Mouse (Mus musculus) left cerebral cortex, postnatal 4 days (tissue): Measurements from ENCODE around the gene Gm9913. TPM values are rescaled to one million over a fixed set of nuclear protein-coding genes. Genes with fewer than 3 reads are reported as not detected.
A peak's percentile ranks its signal among the peaks of the same experiment; 100 is the strongest.

Experiments used
- DNase-seq: peaks from one replicate; pipeline ENCODE4 v3.0.0-alpha.2; 2022
- intact Hi-C: fragments of 180-260 bp; cut with DNase I; formaldehyde crosslinking; loops from one replicate; pipeline ENCODE4 v1.15.1; 2025
- total RNA-seq, 2 experiments: library from RNA; stranded (reverse); gene quantifications; 2 replicates each; pipeline ENCODE4 v1.2.3; 2021

Gm9913 gene
- total RNA-seq, 2 experiments from 2014 or later, result 0.24 to 0.40 TPM

DNA sequence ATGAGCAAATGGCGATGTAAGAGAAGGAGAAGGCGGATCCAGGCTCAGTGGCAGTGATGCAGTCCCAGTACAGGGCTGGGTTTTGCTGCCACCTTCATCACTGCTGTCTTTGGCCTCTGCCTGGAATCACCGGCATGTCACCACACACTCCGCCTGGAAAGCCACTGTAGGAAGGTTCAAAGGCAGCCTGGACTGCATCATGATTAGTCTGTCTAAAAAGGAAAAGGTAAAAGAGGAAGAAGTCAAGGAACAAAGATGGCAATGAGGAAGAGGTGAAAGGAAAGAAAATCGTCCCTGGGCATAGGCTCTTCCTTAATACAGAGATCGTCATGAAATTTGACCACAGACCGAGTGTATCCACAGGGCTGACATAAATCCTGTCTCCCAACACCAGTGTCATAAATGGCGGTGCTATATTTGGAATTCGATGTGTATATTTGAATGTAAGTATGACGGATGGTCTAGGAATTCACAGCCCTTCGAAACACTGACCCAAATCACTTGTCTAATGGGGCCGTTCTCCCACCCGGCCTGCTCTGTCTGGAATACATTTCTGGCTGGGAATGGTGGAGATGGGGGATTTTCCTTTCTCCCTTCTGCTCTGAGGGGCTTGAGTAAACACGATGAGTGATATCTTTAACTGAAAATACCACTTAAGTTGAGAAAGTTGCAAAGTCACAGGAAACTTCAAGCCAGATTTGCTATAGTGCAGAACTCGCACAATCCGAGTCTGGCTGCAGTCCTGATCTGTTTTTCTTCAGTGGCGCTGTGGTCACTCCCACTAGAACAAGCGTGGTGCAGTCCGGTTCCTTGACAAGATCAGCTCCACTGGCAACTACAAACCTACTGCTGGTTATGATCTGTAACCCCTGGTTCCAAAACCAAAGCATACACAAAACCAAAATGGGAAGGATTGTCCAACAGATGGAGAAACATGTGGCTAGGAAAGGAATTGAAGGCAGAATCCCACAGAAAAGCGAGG, 9.8 kb upstream of the Gm9913 start:
- DNase-seq, result no peak
- intact Hi-C loops, result no loop called here

DNA sequence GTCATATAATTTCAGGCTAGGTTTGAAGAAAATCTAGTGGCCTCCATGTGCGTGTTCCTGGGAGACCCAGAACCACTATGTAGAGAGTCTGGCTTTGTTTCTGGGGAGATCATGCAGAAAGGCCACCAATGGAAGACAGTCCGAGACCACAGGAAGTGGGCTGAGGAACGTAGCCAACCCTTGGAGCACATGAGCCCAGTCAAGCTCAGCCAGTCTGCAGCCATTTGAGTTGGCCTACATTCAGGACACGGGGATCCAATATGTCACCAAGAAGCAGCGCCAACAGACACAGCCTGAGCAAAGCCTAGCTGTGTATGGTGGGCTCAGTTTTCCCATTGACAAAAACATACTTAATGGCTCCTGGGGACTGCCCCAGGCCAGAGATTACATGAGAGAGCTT, 8.2 kb upstream of the Gm9913 start:
- intact Hi-C loops, result no loop called here
- peak; percentile 71 for DNase-seq

DNA sequence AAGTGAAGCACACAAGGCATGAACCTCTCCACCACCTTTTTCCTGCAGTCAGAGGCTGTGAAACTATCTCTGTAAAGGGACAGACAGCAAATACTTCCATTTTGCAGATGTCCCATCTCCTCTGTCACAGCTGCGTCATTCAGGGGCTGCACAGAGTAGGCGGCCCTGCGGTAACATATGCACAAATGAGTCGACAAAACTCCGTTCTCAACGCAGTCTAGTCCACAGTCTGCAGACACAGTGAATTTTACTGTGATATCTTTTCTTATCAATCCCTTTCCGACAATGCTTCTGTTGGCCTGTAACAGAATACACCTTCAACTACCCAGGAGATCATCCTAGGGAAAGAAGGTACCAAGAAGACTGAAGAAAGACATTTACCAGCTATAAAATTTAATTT, 6.7 kb upstream of the Gm9913 start:
- intact Hi-C loops, result no loop called here
- DNase-seq, result no peak

DNA sequence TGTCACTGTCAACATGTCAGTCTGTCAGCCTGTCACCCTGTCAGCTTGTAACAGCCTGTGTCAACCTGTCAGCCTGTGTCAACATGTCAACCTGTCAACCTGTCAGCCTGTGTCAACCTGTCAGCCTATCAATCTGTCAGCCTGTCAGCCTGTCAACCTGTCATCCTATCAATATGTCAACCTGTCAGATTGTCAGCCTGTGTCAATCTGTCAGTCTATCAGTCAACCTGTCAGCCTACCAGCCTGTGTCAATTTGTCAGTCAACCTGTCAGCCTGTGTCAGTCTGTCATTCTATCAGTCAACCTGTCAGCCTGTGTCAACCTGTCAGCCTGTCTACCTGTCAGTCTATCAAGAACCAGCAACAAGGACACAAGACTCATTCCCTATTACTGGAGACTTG, 3.4 kb upstream of the Gm9913 start:
- intact Hi-C loops, result loop anchor here (10.0 kb wide), 1 partner anchor 93 kb away; no protein-coding TSS in a partner anchor
- no peak for DNase-seq

DNA sequence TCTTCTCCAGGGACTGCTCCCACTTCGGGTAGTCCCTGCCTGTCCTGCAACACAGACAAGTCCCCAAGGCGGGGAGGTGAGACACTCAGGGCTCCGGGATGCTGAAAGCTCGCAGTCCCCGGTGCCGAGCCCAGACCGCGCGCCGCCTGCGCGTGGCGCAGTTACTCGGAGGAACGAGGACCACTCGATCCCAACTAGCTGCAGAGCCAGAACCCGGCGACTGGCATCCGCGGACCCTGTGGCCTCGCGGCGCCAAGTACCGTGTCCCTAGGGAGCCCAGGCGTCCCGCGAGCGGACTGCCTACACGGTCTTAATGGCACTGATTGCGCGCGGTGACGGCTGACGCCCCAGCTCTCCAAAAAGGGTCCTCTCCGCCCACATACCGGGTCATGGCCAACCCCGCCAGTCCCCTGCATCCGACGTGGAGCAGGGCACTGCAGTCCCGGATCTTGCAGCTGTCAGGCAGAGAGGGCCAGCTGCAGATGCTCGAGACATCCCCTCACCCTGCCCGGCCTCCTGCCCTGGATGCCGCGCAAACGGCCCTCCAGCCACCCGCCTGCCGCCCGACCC, 942 bp downstream of the Gm9913 start:
- peak; percentile 61 for DNase-seq
- intact Hi-C loops, result loop anchor here (10.0 kb wide), 1 partner anchor 89 kb away; no protein-coding TSS in a partner anchor

DNA sequence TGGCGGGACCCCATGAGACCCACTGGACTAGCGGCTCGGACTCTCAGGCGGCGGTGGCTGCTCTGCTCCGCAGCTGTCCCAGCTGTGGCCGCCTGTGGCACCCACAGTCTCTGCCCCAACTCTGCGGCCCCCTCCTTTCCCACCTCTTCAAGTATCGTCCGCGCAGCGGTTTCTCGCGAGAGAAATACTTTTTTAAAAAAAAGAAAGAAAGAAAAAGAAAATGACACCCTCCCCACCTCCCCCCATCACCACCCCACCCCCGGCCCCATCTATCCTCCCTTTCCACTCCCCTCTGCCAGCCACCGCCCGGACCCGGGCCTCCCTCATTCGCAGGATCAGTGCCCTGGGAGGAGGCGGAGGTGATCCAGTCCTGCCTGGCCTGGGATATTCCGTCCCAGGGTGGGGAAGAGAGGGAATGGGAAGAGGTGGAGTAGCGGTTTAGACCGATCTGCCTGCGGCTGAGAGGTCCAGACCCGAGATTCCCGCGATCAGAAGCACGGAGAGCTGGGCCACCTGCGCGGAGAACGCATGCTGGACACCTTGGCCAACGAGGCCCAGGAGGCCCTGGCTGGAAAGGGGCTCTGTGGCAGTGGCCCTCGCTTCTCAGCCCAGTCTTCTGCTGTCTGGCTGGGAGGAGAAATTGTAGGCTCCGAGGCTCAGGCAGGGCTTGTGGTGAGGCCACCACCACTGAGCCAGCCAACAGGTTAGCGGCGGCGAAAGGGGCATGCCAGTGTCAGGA, 1.6 kb downstream of the Gm9913 start:
- intact Hi-C loops, result loop anchor here (10.0 kb wide), 1 partner anchor 88 kb away; no protein-coding TSS in a partner anchor

DNA sequence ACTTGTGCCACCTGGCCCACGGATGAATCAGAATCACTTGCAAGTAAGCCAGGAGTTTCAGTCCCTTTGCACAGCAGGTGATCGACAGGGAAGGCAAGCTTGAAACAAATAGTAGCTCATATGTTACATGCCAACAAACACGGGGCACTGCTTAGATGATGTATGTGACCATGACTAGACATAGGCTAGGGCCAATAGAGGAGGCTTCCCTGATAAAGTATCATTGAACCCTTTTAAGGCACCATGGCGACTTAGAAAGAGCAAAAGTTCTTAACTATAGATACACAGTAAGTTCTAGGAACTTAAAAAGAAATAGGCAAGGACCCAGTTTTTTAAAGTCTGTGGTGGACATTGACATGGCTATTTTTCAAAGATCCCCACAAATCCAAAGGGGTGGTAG, 3.0 kb downstream of the Gm9913 start, which contains the start of gene Fbn1:
Gene Fbn1 (minus strand): TSS at position 101 of the 400 bp plus-strand sequence.
- intact Hi-C loops, result loop anchor here (10.0 kb wide), 1 partner anchor 87 kb away; no protein-coding TSS in a partner anchor
- DNase-seq, result no peak

More for the DNA sequence above, 1.6 kb downstream of the Gm9913 start:
- peak; percentile 59 for DNase-seq

DNA sequence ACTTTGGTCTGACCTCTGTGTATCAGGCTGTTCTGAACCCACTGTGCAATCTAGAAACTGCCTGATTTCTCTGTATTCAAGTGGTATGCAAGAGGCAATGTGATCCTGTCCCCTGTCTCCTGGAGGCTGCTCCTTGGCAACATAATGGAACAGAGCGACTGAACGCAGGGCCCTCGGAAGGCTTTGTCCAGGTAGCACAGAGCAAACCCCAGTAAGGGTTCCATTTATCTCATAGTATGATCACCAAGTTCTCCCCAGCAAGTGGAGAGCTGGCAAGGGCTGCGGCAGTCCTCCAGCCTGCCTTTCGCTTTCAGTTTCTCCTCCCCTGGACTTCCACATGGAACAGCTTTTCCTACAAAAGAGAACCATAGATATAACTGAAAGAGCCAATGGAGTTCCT, 3.5 kb downstream of the Gm9913 start:
- intact Hi-C loops, result loop anchor here (10.0 kb wide), 1 partner anchor 86 kb away; no protein-coding TSS in a partner anchor
- no peak for DNase-seq

DNA sequence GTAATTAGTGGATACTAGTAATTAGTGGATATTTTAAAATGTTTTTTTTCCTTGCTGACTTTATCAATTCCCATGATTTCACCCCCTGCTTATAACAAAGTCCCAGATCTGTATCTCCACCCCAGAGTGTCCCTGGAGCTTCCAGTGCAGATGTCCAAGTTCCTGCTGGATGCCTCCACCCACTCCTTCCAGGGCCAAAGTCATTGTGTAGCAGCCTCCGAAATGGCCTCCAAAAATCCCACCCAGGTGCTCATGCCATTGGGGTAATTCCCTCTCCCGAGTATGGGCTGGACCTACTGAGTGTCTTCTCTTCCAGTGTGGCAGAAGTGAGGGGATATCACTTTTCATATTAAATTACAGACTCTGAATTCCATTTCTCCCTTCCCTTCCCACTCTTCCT, 5.9 kb downstream of the Gm9913 start:
- intact Hi-C loops, result no loop called here

DNA sequence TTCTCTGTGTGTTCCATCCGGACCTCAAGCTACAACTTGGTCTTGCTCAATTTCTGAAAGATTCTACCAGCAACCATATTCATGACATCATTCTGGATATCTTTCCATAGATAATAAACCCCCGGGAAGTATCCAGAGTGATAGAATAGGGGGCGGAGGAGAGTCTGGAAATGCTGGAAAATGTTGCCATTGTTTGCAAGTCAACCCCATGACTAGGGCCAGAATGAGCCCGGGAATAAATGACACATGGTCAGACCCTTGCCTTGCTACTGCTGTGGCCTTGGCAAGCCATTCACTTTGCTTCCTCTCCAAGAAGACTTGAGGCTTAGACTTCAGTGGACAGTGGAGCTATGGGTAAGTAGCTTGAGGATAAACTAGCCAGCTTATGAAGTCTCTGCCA, 7.0 kb downstream of the Gm9913 start:
- intact Hi-C loops, result no loop called here
- no peak for DNase-seq

More for the DNA sequence above, 5.9 kb downstream of the Gm9913 start:
- DNase-seq, result no peak

DNA sequence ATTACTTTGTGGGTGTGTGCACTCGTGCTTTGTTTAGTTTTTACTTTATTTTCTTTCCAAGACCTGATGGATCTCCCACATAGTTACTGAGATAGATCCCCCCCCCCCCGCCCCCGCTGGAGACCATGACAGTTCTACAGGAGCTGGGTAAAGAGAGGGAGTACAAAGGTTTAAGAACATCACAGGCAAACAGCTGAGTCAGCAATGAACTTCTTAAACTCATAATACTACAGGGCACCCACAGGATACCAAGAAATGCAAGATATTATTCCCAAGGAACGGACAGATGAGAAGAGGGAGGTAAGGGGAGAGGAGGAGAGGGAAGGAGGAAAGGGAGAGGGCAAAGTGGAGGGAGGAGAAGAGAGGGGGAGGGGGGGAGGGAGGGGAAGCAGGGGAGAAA, 7.7 kb downstream of the Gm9913 start:
- no peak for DNase-seq
- intact Hi-C loops, result no loop called here

DNA sequence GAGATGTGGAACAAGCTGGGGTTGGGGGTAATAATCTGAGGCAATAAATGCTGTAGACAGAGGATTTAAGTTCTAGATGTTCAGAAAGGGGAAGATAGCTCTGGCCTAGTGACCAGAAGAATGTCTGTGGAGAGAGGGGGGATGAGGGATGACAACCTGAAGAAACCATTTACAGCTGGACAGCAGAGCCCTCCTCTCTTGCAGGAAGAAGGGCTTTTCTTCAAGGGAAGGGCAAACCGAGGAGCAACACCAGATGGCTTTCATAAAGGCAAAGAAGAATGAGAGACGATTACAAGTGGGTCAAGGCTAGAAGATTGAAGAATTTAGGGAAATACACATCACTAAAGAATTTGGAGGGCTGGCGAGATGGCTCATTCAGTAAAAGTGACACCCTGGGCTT, 9.5 kb downstream of the Gm9913 start:
- intact Hi-C loops, result no loop called here

DNA sequence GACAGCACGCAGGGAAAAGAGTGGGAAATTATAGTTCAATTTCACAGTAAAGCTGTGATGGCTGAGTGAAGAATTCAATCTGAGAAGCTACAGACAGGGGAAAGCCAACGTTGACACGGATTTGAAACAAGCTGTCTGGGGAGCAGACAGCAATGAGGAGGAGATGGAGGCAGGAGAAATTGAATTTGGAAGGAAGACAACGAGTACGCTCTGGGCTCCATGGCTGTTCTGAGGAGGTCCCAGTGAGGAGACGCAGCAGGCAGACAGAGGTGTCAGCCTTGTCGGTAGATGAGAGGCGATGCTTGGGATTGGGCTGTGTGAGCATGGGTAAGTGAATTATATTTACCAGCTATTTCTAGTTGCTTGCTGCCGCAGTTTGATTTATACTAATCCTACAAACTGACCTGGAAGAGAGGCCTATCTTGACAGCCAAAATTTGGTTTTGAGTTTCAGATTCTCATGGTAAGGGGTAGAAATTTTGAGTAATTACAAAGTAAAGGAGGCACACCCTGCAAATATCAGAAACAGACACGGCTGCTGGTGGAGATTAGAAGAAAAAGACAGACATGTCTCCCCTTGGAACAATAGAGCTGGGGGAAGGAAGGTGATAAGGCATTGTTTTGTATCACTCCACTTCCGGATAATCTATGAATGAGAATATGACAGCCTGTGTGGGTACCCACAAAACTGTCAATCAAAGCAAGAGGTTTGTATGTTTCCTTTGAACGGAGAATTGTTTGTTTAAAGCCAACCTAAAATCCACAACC, 10.6 kb downstream of the Gm9913 start:
- DNase-seq, result no peak
- intact Hi-C loops, result no loop called here

More for the DNA sequence above, 9.5 kb downstream of the Gm9913 start:
- no peak for DNase-seq

DNA sequence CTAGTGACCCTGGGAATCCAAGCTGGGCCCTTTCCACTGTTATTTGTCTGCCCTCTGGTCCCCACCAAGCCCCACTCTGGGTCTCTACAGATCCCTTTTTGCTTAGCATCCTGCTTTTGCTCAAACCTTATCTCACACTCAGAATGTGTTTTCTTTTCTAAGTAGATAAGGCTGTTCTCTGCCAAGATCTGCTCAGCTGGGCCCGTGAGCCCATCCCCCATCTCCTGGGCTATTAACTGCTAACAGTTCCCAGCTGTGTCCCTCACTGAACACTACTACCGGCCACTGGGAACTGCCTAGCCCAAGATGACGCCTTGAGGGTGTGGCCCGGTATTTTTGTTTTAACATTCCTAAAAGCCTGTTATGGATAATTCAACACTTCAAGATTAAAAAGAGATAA, 11.7 kb downstream of the Gm9913 start:
- no peak for DNase-seq
- intact Hi-C loops, result no loop called here

DNA sequence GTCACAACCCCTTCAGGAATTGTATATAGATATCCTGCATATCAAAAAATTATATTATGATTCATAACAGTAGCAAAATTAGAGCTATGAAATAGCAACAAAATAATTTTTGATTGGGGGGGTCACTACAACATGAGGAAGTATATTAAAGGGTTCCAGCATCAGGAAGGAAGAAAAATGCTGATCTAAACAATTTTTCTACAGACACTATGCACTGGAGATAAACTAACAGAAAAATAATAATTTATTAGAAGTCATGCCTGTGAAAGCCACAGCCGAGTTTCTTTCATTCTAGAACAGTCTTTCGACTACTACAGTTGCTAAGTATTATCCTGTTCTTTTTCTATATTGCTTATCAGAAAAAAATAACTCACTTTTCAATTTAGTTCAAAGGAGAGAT, 20.6 kb downstream of the Gm9913 start:
- intact Hi-C loops, result no loop called here
- no peak for DNase-seq

DNA sequence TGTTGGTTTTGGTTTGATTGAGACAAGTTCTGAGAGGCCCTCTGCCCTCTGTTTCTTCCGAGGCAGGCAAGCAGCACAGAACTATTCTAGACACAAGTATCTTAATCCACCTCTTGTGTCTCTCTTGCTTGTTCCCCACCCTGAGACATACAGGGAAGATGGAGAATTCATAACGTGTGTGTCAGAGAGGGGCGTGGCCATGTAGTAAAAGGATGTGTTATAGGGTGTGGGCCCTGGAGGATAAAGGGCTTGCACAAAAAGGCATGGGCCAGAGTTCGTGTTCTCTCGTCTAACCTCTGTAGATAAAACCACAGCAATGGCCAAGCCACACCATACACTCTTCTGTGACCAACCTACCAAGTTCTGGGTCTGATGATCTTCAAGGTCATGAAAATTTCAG, 21.7 kb downstream of the Gm9913 start:
- DNase-seq, result no peak
- intact Hi-C loops, result no loop called here

DNA sequence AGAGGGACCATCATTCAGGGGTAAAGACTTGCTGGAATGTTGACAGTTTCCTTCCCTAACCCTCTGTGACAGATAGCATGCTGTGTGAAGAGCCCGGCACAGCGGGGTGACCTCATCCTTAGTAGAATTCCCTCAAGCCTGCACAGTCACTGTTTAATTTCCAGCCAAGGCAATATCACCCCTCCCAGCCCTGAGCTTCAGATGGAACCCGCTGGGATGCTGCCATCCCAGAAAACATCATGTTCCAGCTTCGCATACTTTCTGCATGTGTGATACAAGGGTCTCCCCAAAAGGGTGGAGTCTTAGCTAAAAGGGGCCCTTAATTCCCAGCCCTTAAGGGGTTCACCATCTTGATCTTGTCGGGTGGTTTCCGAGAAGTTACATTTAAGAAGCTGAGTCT, 25.8 kb downstream of the Gm9913 start:
- intact Hi-C loops, result no loop called here
- no peak for DNase-seq

DNA sequence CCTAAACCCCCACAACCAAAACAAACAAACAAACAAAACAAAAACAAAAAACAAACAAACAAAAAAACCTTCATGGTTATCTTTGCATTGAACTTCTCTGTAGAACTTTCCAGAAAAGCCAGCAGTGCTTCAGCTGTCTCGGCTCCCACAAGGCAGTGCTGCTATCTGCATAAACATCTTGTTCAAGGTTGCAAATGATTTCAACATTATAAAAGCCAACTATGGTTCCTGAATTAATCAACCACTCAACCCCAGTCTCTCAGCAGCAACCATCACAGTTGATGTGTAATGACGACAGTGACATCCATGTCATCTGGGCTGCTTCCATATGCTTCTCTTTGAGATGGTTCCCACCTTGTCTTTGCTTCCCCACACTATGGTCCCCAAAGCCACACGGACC, 34.8 kb downstream of the Gm9913 start:
- intact Hi-C loops, result no loop called here
- DNase-seq, result no peak

DNA sequence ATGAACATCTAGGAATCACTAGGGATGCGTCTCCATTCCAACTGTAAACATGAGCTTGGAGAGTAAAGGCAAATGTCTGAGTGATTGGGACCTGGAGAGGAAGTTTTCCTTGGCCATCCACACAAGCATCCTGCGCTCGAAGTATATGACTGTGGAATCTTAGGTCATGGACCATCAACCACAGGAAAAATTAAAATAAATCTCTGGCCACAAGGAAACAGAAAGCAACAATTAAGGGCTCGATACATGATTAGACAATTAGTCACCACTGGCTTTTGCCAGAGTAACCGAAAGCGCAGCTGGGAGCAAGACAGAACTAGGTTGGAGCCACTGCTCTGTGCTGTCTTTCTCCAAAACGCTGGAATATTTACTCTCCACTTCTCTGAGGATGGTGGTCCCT, 35.7 kb downstream of the Gm9913 start:
- intact Hi-C loops, result no loop called here
- no peak for DNase-seq

DNA sequence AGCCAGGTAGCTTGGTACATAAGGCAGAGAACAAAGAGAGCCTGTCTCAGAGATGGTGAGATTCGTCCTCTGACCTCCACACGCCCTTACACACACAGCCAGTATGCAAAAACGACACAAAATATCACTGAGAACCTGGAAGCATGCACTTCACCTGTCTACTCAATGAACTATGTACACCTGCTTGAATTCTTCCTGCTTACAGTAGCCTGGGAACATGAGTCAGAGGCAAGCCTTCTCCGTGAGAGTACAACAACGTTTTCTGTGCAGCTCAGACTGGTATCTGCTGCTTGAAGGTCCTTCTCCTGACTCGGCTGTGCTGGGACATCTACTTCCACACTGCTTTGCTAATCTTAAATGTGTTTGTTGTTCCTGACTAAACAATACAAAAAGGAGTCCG, 36.6 kb downstream of the Gm9913 start:
- intact Hi-C loops, result no loop called here
- no peak for DNase-seq
